18 mouse cellular contexts compared by ENCODE assay signal in the genomic region with DNA sequence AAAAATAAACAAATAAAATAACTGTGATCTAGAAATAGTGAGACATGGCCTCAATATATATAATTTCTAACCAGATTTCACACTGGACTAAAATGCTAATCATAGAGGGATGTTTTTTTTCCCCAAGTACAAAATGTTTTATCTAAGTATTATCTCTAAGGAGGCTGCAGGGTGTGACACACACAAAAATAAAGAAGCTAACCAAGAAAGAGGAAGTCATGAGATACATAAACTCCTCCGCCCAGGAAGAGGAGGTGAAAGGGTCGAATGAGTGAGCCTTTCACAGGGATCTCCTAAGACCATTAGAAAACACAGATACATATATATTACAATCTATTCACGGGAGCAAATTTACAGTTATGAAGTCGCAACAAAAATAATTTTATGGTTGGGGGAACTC.
DNase-seq lines count a peak whose midpoint lies in the region; ATAC-seq and TF ChIP-seq lines count a peak whose summit lies in the region.
"Had no signal": no experiment of that assay in that cellular context is flagged by ENCODE, and none has a peak within 500 bp of the region (broad histone marks: within the 10 kb centered on the region; RNA-seq: fewer than 3 reads in every experiment).

No protein-coding gene starts in this region.

- no peak overlapping the region for H3K4me3 ChIP-seq in liver, adult 2 months (ENCODE audit: insufficient read depth, low read depth, low read length)
- no peak overlapping the region for H3K4me3 ChIP-seq in liver, embryonic 12.5 days
- no peak overlapping the region for H3K4me3 ChIP-seq in intestine, postnatal 0 days (ENCODE audit: low read depth, low read length)
- H3K4me3 ChIP-seq: embryonic facial prominence, embryonic 15.5 days; forebrain, embryonic 12.5 days; heart, adult 2 months; megakaryocyte, embryonic 14.5 days had no signal

- H3K27me3 ChIP-seq in liver, adult 2 months (ENCODE audit: control insufficient read depth, insufficient read depth, low read length), result no peaks in the 10 kb centered on the region
- H3K27me3 ChIP-seq in liver, embryonic 12.5 days (replicated peaks), result no peaks in the 10 kb centered on the region
- no peaks in the 10 kb centered on the region for H3K27me3 ChIP-seq in intestine, postnatal 0 days (replicated peaks; ENCODE audit: control insufficient read depth, insufficient read depth, low read length)
- H3K27me3 ChIP-seq: embryonic facial prominence, embryonic 15.5 days; forebrain, embryonic 12.5 days; megakaryocyte, embryonic 14.5 days had no signal

- no peaks in the 10 kb centered on the region for H3K36me3 ChIP-seq in liver, adult 2 months (ENCODE audit: control insufficient read depth, insufficient read depth, low read length)
- no peaks in the 10 kb centered on the region for H3K36me3 ChIP-seq in liver, embryonic 12.5 days
- no peaks in the 10 kb centered on the region for H3K36me3 ChIP-seq in intestine, postnatal 0 days (ENCODE audit: control insufficient read depth, insufficient read depth)
- H3K36me3 ChIP-seq: embryonic facial prominence, embryonic 15.5 days; forebrain, embryonic 12.5 days had no signal

- H3K9me3 ChIP-seq in liver, embryonic 12.5 days (replicated peaks), result no peaks in the 10 kb centered on the region
- H3K9me3 ChIP-seq in intestine, postnatal 0 days (ENCODE audit: control insufficient read depth), result no peaks in the 10 kb centered on the region
- H3K9me3 ChIP-seq: embryonic facial prominence, embryonic 15.5 days; forebrain, embryonic 12.5 days had no signal

- WGBS in liver, adult 2 months, result 74% methylated on average over 4 of the region's 4 CpGs
- 25% methylated on average over 4 of the region's 4 CpGs for WGBS in liver, embryonic 12.5 days (ENCODE audit: insufficient replicate concordance)
- 78% methylated on average over 4 of the region's 4 CpGs for WGBS in intestine, postnatal 0 days

- no peaks in the 10 kb centered on the region for H3K4me1 ChIP-seq in liver, adult 2 months (ENCODE audit: control insufficient read depth, insufficient read depth, low read length)
- peaks cover 27% of the 10 kb centered on the region for H3K4me1 ChIP-seq in liver, embryonic 12.5 days
- no peaks in the 10 kb centered on the region for H3K4me1 ChIP-seq in intestine, postnatal 0 days (replicated peaks; ENCODE audit: control insufficient read depth, insufficient read depth, low read length)
- H3K4me1 ChIP-seq: embryonic facial prominence, embryonic 15.5 days; forebrain, embryonic 12.5 days had no signal

- TF ChIP-seq POLR2A in liver, adult 2 months (IDR thresholded peaks at IDR 0.05; ENCODE audit: extremely low read depth, insufficient read depth, low read length), result no peak

- no peak for TF ChIP-seq CTCF in liver, adult 2 months (IDR thresholded peaks at IDR 0.05; ENCODE audit: low read depth, low read length)
- TF ChIP-seq CTCF in intestine, postnatal 0 days (IDR thresholded peaks at IDR 0.05; ENCODE audit: low read depth), result no peak

- H3K4me2 ChIP-seq in liver, embryonic 12.5 days, result no peak overlapping the region
- H3K4me2 ChIP-seq in intestine, postnatal 0 days (replicated peaks; ENCODE audit: low read depth), result no peak overlapping the region
- H3K4me2 ChIP-seq: embryonic facial prominence, embryonic 15.5 days; forebrain, embryonic 12.5 days; hindbrain, embryonic 14.5 days had no signal

- ATAC-seq in liver, embryonic 12.5 days, result no peak
- peak; percentile 82 for ATAC-seq in megakaryocyte progenitor cell, adult 5-6 weeks (replicated peaks; ENCODE audit: poor library complexity)
- ATAC-seq in intestine, postnatal 0 days, result no peak

- DNase-seq in liver, adult 2 months (ENCODE audit: extremely low read depth, low read depth, low spot score), result peak; percentile 18
- peak; percentile 24 to 34 for DNase-seq in B cell, adult 2 months
- DNase-seq in T-cell, adult 2 months (ENCODE audit: low spot score), result peak; percentile 7
- DNase-seq in cerebellum, adult 18-20 months, result no peak
- DNase-seq: cerebellum, adult 8-10 months; heart, adult 2 months; kidney, adult 11 months; layer of hippocampus, postnatal 36 days; left cerebral cortex, postnatal 4 days; thymus, postnatal 36 days had no signal

- no peak overlapping the region for H3K9ac ChIP-seq in liver, adult 2 months (ENCODE audit: low read depth, low read length)
- no peak overlapping the region for H3K9ac ChIP-seq in liver, embryonic 12.5 days
- H3K9ac ChIP-seq in intestine, postnatal 0 days (ENCODE audit: low read depth, low read length), result no peak overlapping the region
- H3K9ac ChIP-seq: embryonic facial prominence, embryonic 15.5 days; forebrain, embryonic 12.5 days; hindbrain, embryonic 14.5 days; liver, embryonic 14.5 days had no signal

- H3K79me2 ChIP-seq in liver, adult 2 months (ENCODE audit: control insufficient read depth, insufficient read depth, low read length), result no peaks in the 10 kb centered on the region

- H3K27ac ChIP-seq in liver, adult 2 months (replicated peaks; ENCODE audit: insufficient read depth, low read depth, low read length), result no peak overlapping the region
- no peak overlapping the region for H3K27ac ChIP-seq in liver, embryonic 12.5 days
- H3K27ac ChIP-seq in intestine, postnatal 0 days (ENCODE audit: low read depth, low read length), result no peak overlapping the region
- H3K27ac ChIP-seq: embryonic facial prominence, embryonic 15.5 days; forebrain, embryonic 12.5 days; heart, adult 2 months; hindbrain, embryonic 14.5 days; liver, embryonic 14.5 days had no signal

Comparison
In these comparisons a context has a peak if more than half of its experiments do, and no peak if none do; other contexts are left out.
1. DNase-seq: peak in liver, adult 2 months (single experiment), B cell, adult 2 months (2 of 2) and T-cell, adult 2 months (single experiment); none in cerebellum, adult 18-20 months (0 of 2).